Mouse (Mus musculus) splenic B cell, adult 2 months (primary cell): ENCODE results near the gene Gls.
A peak's percentile ranks its signal among the peaks of the same experiment; 100 is the strongest.

Source experiments
- DNase-seq: peaks from one replicate; pipeline ENCODE4 v3.0.0-alpha.2; 2011; ENCODE audit warnings: low read depth, low spot score
- H3K27me3 ChIP-seq: 2 replicates; pipeline ENCODE4 v1.6.1; 2012; ENCODE audit warnings: mild to moderate bottlenecking, low read length, moderate library complexity, mixed read lengths; ENCODE audit not compliant: control insufficient read depth, poor library complexity, insufficient read depth, severe bottlenecking
- H3K36me3 ChIP-seq: 2 replicates; pipeline ENCODE4 v1.6.1; 2012; ENCODE audit warnings: mild to moderate bottlenecking, low read length, moderate library complexity, mixed read lengths; ENCODE audit not compliant: control insufficient read depth, poor library complexity, insufficient read depth, severe bottlenecking

Gene Gls

DNA sequence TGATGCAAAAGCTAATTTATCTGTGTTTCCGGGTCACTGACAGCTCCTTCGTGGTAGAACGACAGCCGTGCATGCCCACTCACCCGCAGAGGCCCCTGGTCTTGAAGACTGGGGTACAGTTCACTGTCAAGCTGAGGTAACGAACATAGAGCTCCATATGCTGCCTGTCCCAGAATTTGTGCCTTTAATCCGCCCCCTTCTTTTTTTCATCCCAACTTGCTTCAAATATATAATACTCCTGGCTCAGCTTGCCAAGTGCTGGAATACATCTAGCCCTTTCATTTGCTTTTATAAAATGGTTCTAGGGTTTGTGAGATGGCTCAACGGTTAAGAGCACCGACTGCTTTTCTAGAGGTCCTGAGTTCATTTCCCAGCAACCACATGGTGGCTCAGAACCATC, 92.5 kb downstream of the Gls start:
- H3K36me3 ChIP-seq: peaks cover 42% of the 10 kb centered on the region
- no peak for DNase-seq
- no peaks in the 10 kb centered on the region for H3K27me3 ChIP-seq

- Histone ChIP-seq H3K36me3 (peaks cover 41% of the 10 kb centered on the region), H3K27me3 (no peaks in the 10 kb centered on the region)
- DNase-seq: no peak
Measured at GRCm38 (mm10) chr1:52137292-52137691, 95.7 kb downstream of the Gls start.

- DNase-seq: no peak
- H3K36me3 ChIP-seq: peaks cover 38% of the 10 kb centered on the region
- H3K27me3 ChIP-seq: no peaks in the 10 kb centered on the region
Measured at GRCm38 (mm10) chr1:52133254-52133653, 99.8 kb downstream of the Gls start.

GRCm38 (mm10) chr1:52131787-52132377, 101.2 kb downstream of the Gls start:
- DNase-seq: no peak
- no peaks in the 10 kb centered on the region for H3K27me3 ChIP-seq
- H3K36me3 ChIP-seq: peaks cover 35% of the 10 kb centered on the region

GRCm38 (mm10) chr1:52129794-52130193, 103.2 kb downstream of the Gls start:
- H3K27me3 ChIP-seq: no peaks in the 10 kb centered on the region
- DNase-seq: no peak
- peaks cover 40% of the 10 kb centered on the region for H3K36me3 ChIP-seq

DNA sequence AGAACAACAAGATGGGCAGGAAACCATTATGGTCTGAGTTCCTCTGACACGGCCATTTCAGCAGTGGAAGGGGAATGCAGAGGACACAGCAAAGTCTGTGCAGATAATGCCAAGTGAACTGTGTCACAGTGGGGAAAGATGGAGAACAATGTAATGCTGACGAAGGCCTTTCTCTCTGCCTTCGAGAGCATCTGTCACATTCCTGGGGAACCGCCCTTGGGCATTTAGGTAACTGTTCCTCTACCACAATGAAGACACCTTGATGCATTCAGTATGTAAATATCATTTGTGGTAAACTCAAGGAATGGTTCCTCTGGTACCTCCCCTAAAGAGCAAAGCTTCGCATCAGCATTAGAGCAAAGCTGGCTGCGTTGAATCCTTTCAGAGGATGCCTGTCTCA, 105.7 kb downstream of the Gls start:
- Histone ChIP-seq H3K27me3 (no peaks in the 10 kb centered on the region), H3K36me3 (peaks cover 36% of the 10 kb centered on the region)
- no peak for DNase-seq

GRCm38 (mm10) chr1:52124818-52125217, 108.2 kb downstream of the Gls start:
- H3K27me3 ChIP-seq: no peaks in the 10 kb centered on the region

GRCm38 (mm10) chr1:52121052-52121451, 112.0 kb downstream of the Gls start:
- no peak for DNase-seq
- no peaks in the 10 kb centered on the region for H3K27me3 ChIP-seq
- peaks cover 18% of the 10 kb centered on the region for H3K36me3 ChIP-seq

More at GRCm38 (mm10) chr1:52124818-52125217, 108.2 kb downstream of the Gls start:
- H3K36me3 ChIP-seq: peaks cover 36% of the 10 kb centered on the region
- DNase-seq: no peak

DNA sequence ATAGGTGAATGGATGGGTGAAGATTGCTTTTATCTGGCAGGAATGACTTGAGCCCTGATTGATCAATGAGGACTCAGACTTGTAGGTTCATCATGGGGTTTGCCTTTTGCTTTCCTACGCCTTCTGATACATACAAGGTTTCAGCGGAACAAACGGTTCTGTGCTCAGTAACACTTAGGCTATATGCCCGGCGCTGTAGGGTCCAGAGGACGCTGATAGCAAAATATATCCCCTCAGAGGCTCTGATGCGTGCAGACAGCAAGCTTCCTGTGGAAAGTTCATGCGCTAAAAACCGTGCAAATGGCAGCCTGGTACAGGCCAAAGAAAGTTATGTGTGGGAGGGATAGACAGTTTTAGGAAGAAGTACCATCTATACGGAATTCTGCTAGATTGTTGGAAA, 112.8 kb downstream of the Gls start:
- H3K36me3 ChIP-seq: peaks cover 11% of the 10 kb centered on the region
- DNase-seq: peak; percentile 56
- no peaks in the 10 kb centered on the region for H3K27me3 ChIP-seq

DNA sequence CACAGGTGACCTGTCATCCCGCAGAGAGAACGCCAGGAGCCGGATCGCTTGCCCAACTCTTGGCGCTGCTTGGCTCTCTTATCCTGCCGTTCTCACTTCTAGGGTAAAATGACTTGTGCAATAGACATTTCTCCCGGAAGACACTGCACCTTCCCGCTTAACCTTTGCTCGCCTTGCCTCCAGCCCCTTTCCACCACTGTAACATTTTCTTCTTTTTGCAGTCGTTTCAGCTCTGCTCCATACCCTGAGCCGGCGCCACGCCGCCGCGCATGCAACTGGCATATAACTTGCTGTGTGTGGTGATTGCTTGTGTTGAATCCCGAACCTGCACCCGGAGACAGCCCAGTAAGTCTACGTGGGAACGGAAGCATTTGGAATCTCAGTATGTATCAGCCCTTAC, 113.3 kb downstream of the Gls start:
- Histone ChIP-seq H3K27me3 (no peaks in the 10 kb centered on the region), H3K36me3 (peaks cover 10% of the 10 kb centered on the region)
- no peak for DNase-seq

DNA sequence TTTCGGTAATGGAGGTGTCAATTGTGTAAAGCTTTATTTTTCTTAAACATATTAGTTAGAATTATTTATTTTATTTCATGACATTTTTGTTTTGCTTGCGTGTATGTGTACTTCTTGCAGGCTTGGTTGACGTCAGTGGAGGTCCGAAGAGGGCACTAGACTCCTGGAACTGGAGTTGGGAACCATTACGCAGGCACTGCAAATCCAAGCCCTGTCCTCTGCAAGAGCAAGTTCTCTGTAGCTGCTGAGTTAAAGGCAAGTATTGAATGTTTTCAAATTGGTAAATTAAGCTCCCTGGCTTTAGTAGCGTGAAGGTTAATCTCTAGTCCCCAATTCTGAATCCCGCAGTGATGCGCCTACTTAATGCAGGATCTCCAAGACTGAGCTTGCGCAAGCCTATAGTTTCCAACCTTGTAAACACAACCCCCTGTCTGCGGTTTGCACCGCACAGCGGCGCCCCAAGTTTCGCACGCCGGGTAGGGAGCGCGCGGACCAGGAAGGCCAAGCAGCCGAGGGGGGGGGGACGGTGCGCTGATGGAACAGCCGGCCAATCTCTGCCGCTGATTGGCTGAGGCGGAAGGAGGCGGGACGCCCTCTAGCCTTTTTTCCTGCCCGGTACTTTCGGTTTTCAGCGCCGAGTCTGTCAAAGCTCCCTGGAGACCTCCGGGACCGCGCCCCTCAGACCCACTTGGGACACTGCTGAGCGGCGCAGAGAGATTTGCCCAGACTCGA, 114.0 kb downstream of the Gls start, which contains the start of gene Stat1:
Stat1 (plus strand) TSS at position 581 of the 732 bp plus-strand sequence.
- peaks cover 10% of the 10 kb centered on the region for H3K36me3 ChIP-seq
- peak; percentile 96 for DNase-seq
- H3K27me3 ChIP-seq: no peaks in the 10 kb centered on the region

DNA sequence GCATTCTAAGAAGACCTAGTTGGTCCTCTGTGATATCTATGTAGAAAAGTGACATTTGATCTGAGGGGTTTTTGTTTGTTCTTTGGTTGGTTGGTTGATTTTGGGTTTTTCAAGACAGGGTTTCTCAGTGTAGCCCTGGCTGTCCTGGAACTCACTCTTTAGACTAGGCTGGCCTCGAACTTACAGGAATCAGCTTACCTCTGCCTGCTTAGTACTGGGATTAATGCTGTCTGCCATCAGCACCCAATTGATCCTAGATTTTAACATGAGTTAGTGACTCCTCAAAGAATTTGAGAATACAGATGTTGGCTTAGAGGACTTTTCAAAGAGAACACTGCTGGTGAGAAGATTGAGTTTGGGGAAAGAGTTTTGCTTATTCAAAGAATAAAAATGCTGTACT, 115.3 kb downstream of the Gls start:
- no peaks in the 10 kb centered on the region for H3K27me3 ChIP-seq
- DNase-seq: no peak

DNA sequence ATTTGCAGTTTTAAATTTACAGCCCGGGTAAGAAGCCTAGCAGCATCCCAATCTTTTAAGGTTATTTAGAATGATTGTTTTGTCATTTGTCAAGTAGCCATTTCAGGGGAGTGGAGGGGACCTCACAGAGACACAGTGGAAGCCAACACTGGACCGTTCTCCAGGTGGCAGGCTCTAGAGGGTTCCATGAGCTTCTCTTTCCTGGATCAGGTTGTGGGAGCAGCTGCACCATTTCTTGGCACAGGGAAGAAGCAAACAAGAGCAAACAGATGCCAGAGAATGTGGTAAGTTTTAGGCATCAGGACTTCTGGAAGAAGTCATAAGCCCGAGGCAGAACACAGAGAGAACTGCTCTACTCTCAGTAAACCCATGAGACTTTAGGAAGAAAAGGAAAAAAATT, 116.6 kb downstream of the Gls start:
- DNase-seq: no peak
- Histone ChIP-seq H3K27me3 (no peaks in the 10 kb centered on the region), H3K36me3 (no peaks in the 10 kb centered on the region)

More for the DNA sequence above, 115.3 kb downstream of the Gls start:
- peaks cover 7% of the 10 kb centered on the region for H3K36me3 ChIP-seq

DNA sequence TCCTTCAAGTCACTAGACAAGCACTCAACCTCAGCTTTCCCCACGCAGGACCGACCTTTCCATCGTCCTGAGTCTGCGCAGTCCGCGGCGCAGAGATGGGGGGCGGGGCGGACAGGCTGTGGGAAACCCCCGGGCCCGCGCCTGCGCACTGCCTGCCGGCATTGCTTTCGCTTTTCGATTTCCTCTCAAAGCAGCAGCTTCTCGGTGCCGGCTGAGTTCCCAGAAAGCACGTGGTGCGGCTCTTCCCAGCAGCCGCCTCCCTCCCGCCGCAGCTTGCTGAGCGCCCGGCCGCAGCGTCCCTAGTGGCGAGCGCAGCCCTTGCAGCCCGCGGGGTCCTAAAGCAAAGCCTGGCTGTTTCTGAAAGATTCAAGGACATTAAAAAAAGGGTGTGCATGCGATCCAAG, 119.4 kb downstream of the Gls start:
- H3K36me3 ChIP-seq: no peaks in the 10 kb centered on the region
- H3K27me3 ChIP-seq: no peaks in the 10 kb centered on the region
- DNase-seq: peak; percentile 99
